Comparison of ENCODE assay signal across 8 mouse cellular contexts in the genomic region with DNA sequence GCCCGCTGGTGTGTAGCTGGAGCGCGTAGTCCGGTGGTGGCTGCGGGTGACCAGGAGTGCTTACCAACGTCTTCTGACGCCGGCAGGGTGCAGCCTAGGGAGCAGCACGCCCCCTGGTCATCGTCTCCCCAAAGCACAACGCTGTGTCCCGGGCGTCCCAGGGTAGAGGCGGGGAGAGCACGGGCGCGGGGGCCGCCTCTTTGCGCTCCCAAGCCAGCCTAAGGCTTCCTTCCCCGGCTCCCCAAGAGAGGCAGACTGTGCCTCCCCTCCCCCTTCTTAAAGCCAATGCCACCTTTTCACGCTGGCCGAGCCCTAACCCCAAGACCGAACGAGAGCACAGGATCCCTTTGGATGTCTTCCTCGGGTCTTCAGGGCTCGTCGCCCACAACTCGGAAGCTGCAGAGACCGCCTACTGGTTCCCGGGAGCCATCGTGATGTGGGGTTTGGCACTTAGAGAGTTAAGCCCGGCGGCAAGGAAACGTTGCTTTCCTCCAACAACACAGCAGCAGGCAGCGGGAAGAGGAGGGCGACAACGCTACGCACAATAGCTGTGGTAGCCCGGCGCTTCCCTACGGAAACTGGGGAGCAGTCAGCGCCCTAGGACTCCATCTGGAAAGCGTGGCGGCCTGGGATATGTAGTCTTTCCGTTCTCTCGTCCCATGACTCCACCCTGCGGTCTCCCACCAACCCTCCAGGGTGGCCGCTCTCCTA. TPM values are rescaled to one million over a fixed set of nuclear protein-coding genes. Genes with fewer than 3 reads are reported as not detected.
A peak's percentile ranks its signal among the peaks of the same experiment; 100 is the strongest.
DNase-seq lines count a peak whose midpoint lies in the region; ATAC-seq lines count a peak whose summit lies in the region.

Gene Ophn1, minus strand, starts transcription at position 620 of the 711 bp plus-strand sequence.

- peaks cover 18% of the 10 kb centered on the region for H3K4me1 ChIP-seq in hindbrain, embryonic 13.5 days (replicated peaks)

- H3K4me3 ChIP-seq in hindbrain, embryonic 13.5 days = peak within 1 kb of the TSS; percentile 55

- peak; percentile 96 for ATAC-seq in hindbrain, embryonic 13.5 days (ENCODE audit: low FRiP score)
- no peak for ATAC-seq in erythroid progenitor cell, adult 5-6 weeks (replicated peaks; ENCODE audit: low FRiP score, poor library complexity, severe bottlenecking)

- H3K27ac ChIP-seq in hindbrain, embryonic 13.5 days = peak within 1 kb of the TSS; percentile 90

- H3K4me2 ChIP-seq in hindbrain, embryonic 13.5 days = peak within 1 kb of the TSS; percentile 59

- H3K9me3 ChIP-seq in hindbrain, embryonic 13.5 days = no peaks in the 10 kb centered on the region

- no peaks in the 10 kb centered on the region for H3K36me3 ChIP-seq in hindbrain, embryonic 13.5 days

- DNase-seq in ZHBTc4 (ENCODE audit: low read depth, low spot score) = peak; percentile 54
- peak; percentile 76 to 82 for DNase-seq in cerebellum, postnatal 25 days
- DNase-seq in frontal cortex, postnatal 36 days (ENCODE audit: low spot score in 2 of 2) = peak; percentile 73 to 78
- peak; percentile 76 to 77 for DNase-seq in layer of hippocampus, postnatal 36 days
- DNase-seq in lung, postnatal 10 days = peak; percentile 82
- peak; percentile 68 for DNase-seq in retina, embryonic 14.5 days (ENCODE audit: low spot score)

- 17% methylated on average over 48 of the region's 48 CpGs for WGBS in hindbrain, embryonic 13.5 days

- H3K27me3 ChIP-seq in hindbrain, embryonic 13.5 days = 0 out of 2 replicates have a peak, but pooled peaks cover 5% of the 10 kb centered on the region

- peak within 1 kb of the TSS; percentile 75 for H3K9ac ChIP-seq in hindbrain, embryonic 13.5 days

RNA-seq across cellular contexts. Expression of gene Ophn1, which starts in this region (rescaled TPM):
- 44.0 and 45.8 TPM in 2 replicates for polyA plus RNA-seq in hindbrain, embryonic 13.5 days (2015; fragmentation: Nextera tagmentation; extraction: Ambion mirVana)
- 10 to 100 TPM; 34.5 to 40.4 TPM for total RNA-seq in layer of hippocampus, postnatal 36 days (2021)
- not detected in 2 replicates for total RNA-seq in erythroid progenitor cell, adult 5-6 weeks (2015; ENCODE audit: low replicate concordance)
- total RNA-seq in erythroid progenitor cell, adult 5-6 weeks (2017; ENCODE audit: low replicate concordance) = 0.26 and 4.4 TPM in 2 replicates

Comparison
In these comparisons a context has a peak if more than half of its experiments do, and no peak if none do; other contexts are left out.
1. RNA of gene Ophn1 (total RNA-seq): 34.5 to 40.4 TPM in layer of hippocampus, postnatal 36 days; 0.26 to 4.4 TPM in erythroid progenitor cell, adult 5-6 weeks; every median in the first group is over 4 times any median in the second.
2. Peak in every context shown above with its lines, with median percentiles within 50 percentile points of each other: DNase-seq.